Mouse (Mus musculus): Measurements from ENCODE around the gene Hist3h2ba.

Hist3h2ba gene

GRCm38 (mm10) chr11:58985299-58985917, 36.7 kb downstream of the Hist3h2ba start:
- no peak for DNase-seq (ENCODE audit: low spot score)

GRCm38 (mm10) chr11:58989166-58989565, 40.4 kb downstream of the Hist3h2ba start:
- DNase-seq (ENCODE audit: low spot score) = no peak

- DNase-seq (ENCODE audit: low spot score) = no peak
Observed at GRCm38 (mm10) chr11:58990141-58990540, 41.4 kb downstream of the Hist3h2ba start.

GRCm38 (mm10) chr11:58990794-58991193, 42.1 kb downstream of the Hist3h2ba start:
- DNase-seq (ENCODE audit: low spot score) = no peak

GRCm38 (mm10) chr11:58991911-58992310, 43.2 kb downstream of the Hist3h2ba start:
- no peak for DNase-seq (ENCODE audit: low spot score)

GRCm38 (mm10) chr11:58993091-58993670, 44.5 kb downstream of the Hist3h2ba start:
- no peak for DNase-seq (ENCODE audit: low spot score)

- peak; percentile 63 for DNase-seq (ENCODE audit: low spot score)
Observed at GRCm38 (mm10) chr11:58994337-58994826, 45.7 kb downstream of the Hist3h2ba start.

GRCm38 (mm10) chr11:58995061-58995806, 46.5 kb downstream of the Hist3h2ba start:
- DNase-seq (ENCODE audit: low spot score) = no peak

GRCm38 (mm10) chr11:58995807-58996370, 47.2 kb downstream of the Hist3h2ba start:
- DNase-seq (ENCODE audit: low spot score) = no peak

- DNase-seq (ENCODE audit: low spot score) = no peak
Observed at GRCm38 (mm10) chr11:58997541-58997940, 48.8 kb downstream of the Hist3h2ba start.
